Mouse (Mus musculus): ENCODE results near the gene Gchfr.

DNA sequence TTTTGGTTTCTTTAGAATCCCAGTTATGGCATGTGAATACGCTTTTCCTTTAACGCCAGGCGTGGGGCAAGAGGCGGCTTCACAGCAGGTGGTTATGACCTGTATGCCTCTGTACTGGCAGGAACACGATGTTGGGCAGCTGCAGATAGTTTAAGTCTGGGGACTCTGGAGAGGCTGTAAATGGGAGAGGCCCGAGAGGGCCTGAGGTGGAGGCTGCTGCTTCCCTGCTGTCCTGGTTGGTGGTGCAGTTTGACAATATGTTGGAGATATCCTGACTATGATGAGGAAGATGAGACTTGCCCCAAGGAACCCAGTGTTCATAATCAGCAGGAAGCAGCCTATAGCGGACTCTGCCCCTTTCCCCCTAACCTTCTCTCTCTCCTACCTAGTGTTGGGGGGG is 15.3 kb downstream of the Gchfr start:
- no peak for TF ChIP-seq CTCF (IDR thresholded peaks at IDR 0.05; ENCODE audit: low read depth)
- TF ChIP-seq EP300 (IDR thresholded peaks at IDR 0.05; ENCODE audit: low read depth): no peak
